Mouse (Mus musculus) cerebellum, adult 2 months (tissue): ENCODE results near the gene 2010111I01Rik.

Source experiments
- CTCF ChIP-seq: fragments of 200-500 bp; IDR thresholded peaks from 2 replicates; pipeline ENCODE4 v1.5.1; 2011; ENCODE audit warnings: low read depth, mild to moderate bottlenecking, control low read depth, low read length, moderate library complexity, borderline replicate concordance; ENCODE audit not compliant: insufficient read depth
- POLR2A ChIP-seq: fragments of 200-500 bp; IDR thresholded peaks from 2 replicates; pipeline ENCODE4 v1.6.1; 2011; ENCODE audit warnings: low read length, control low read depth, borderline replicate concordance; ENCODE audit not compliant: insufficient read depth

GRCm38 (mm10) chr13:62917416-62918110 is 47.1 kb upstream of the 2010111I01Rik start:
- no peak for TF ChIP-seq POLR2A
- no peak for TF ChIP-seq CTCF
